In the genomic region with DNA sequence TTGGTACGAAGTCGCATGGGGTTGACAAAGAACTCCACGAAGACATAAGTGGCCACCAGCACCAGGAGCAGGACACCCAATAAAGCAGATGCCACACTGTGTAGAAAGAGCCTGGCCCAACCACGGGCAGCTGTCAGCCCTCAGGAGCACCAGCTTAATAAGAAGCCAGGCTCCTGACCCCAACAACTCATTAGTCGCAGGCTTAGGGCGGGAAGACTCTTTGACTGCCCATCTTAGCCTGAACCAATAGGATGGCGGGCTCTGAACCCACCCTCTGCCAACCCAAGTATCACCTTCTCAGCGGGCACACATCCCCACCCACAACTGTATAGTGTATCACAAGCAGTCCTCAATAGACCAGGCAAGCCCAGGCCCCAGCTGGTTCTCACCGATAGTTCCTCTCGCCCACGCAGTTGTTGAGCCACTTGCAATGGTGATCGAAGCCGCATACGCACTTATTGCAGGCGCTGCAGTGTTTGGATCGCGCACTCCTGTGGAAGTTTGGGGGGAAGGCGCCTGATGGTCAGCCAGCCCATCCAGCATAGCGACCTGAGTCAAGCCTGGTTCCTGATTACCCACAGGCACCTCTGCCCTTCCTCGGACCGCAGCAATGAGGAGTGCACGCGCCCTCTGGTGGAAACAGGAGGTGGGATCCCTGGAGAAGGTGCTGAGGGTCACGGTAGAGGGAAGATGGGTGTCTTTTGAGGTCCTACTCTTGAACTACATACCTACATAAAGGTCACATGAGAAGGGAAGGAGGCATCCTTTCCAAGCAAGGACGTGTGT, we compare ENCODE assay signal across 8 mouse cellular contexts. TPM values are rescaled to one million over a fixed set of nuclear protein-coding genes. Genes with fewer than 3 reads are reported as not detected.
DNase-seq lines count a peak whose midpoint lies in the region; ATAC-seq lines count a peak whose summit lies in the region.
"Had no signal": no experiment of that assay in that cellular context is flagged by ENCODE, and none has a peak within 500 bp of the region (broad histone marks: within the 10 kb centered on the region; RNA-seq: fewer than 3 reads in every experiment).

No protein-coding gene starts in this region.

- H3K9ac ChIP-seq in kidney, embryonic 14.5 days (ENCODE audit: low read depth, low read length), result no peak overlapping the region
- H3K9ac ChIP-seq: lung, embryonic 15.5 days had no signal

- peaks cover 13% of the 10 kb centered on the region for H3K36me3 ChIP-seq in kidney, embryonic 14.5 days (ENCODE audit: control insufficient read depth, insufficient read depth, low read length)

- DNase-seq in ovary, postnatal 36 days (ENCODE audit: low spot score), result peak; percentile 71
- no peak for DNase-seq in ovary, postnatal 10 days (ENCODE audit: low spot score)
- peak; percentile 67 to 70 for DNase-seq in adrenal gland, postnatal 36 days
- DNase-seq in embryo, embryonic 10 days (ENCODE audit: low spot score), result peak; percentile 88
- peak; percentile 84 for DNase-seq in lung, postnatal 36 days
- peak; percentile 79 for DNase-seq in thymus, postnatal 4 days

- no peak overlapping the region for H3K4me2 ChIP-seq in kidney, embryonic 14.5 days (replicated peaks; ENCODE audit: low read depth, low read length)
- H3K4me2 ChIP-seq: lung, embryonic 15.5 days had no signal

- no peak overlapping the region for H3K27ac ChIP-seq in kidney, embryonic 14.5 days (ENCODE audit: low read depth, low read length)
- H3K27ac ChIP-seq: lung, embryonic 15.5 days had no signal

- no peak overlapping the region for H3K4me3 ChIP-seq in kidney, embryonic 14.5 days (ENCODE audit: low read length)
- H3K4me3 ChIP-seq: lung, embryonic 15.5 days had no signal

- peaks cover 18% of the 10 kb centered on the region for H3K4me1 ChIP-seq in kidney, embryonic 14.5 days (ENCODE audit: control insufficient read depth, insufficient read depth, low read length)

- peaks cover 4% of the 10 kb centered on the region for H3K27me3 ChIP-seq in kidney, embryonic 14.5 days (ENCODE audit: control insufficient read depth, insufficient read depth, low read length)

- peak; percentile 7; the same call in 1 of the 2 replicates for ATAC-seq in kidney, embryonic 14.5 days (ENCODE audit: low FRiP score, low TSS enrichment)

- 42% methylated on average over 25 of the region's 25 CpGs for WGBS in kidney, embryonic 14.5 days

- H3K9me3 ChIP-seq in kidney, embryonic 14.5 days (ENCODE audit: control insufficient read depth, low read length), result no peaks in the 10 kb centered on the region
- H3K9me3 ChIP-seq: lung, embryonic 15.5 days had no signal

RNA-seq across cellular contexts. Expression of gene Tppp3, which starts 5.5 kb away (rescaled TPM):
- 10 to 100 TPM; 23.6 to 36.2 TPM for total RNA-seq in adrenal gland, postnatal 36 days (2021)
- 18.3 and 22.3 TPM in 2 replicates for polyA plus RNA-seq in kidney, embryonic 14.5 days (2014; fragmentation: Nextera tagmentation; extraction: Ambion mirVana)

RNA-seq across cellular contexts. Expression of gene Zdhhc1, which starts 19.9 kb away (rescaled TPM):
- 10 to 100 TPM; 16.0 to 17.7 TPM for total RNA-seq in adrenal gland, postnatal 36 days (2021)
- polyA plus RNA-seq in kidney, embryonic 14.5 days (2014; fragmentation: Nextera tagmentation; extraction: Ambion mirVana), result 27.4 and 37.3 TPM in 2 replicates

RNA-seq across cellular contexts. Expression of gene Hsd11b2, which starts 41.7 kb away (rescaled TPM):
- under 1 TPM; 0.23 to 0.66 TPM for total RNA-seq in adrenal gland, postnatal 36 days (2021)
- 32.9 and 40.2 TPM in 2 replicates for polyA plus RNA-seq in kidney, embryonic 14.5 days (2014; fragmentation: Nextera tagmentation; extraction: Ambion mirVana)
